Mouse (Mus musculus): ENCODE measurements at regions not wholly inside any gene's neighbourhood (a gene's known extent, or its start where the extent isn't known, plus 50 kb on each side); places are given as distances from the start of the nearest gene placed in this dataset.

DNA sequence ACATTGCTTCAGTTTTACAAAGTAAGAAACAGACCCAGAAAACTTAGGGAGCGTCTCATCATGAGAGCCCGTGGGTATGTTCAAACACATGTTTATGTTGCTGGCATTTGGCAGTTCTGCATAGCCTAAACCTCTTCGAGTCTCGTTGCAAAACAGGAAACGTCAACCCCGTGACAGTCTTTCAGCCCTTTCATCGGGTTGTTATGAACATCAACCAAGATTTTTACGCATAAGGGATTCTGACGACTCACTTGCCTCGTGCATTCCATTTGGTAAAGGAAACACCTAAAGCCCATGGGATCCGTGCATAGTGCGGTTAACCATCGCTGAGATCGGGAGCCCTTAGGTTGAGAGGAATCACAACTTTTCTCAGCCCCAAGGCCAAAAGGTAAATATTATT is 115.7 kb downstream of the Gpam start:
- DNase-seq: no peak

DNA sequence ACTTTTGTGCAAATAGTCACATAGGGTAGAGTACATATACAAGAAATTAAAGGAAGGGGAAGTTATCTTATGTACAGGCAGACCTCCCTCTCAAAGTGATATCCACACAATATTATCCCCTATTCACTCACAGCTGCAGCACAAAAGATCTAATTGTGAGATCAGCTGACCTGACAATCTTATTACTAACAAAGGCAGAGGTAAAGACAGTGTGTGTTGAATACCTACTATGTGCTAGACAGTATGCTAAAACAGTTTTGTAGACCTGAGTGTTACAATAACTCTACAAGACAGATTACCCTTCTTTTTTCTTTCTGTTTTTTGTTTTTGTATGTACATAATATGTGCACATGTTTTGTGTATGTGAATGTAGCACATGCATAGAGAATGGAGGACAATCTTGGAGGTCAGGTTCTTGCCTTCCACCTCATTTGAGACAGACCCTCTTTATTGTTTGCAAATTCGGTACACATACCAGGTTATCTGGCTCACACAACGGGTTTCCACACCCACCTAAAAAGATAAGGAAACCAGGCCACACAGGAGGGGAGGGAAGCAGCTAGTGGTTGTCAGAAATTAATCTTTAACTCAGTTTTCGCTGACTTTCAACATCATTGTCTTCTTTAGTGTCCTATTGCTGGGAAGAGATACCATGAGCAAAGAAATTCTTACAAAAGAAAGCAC is 118.4 kb downstream of the Gpam start:
- no peak for DNase-seq

DNA sequence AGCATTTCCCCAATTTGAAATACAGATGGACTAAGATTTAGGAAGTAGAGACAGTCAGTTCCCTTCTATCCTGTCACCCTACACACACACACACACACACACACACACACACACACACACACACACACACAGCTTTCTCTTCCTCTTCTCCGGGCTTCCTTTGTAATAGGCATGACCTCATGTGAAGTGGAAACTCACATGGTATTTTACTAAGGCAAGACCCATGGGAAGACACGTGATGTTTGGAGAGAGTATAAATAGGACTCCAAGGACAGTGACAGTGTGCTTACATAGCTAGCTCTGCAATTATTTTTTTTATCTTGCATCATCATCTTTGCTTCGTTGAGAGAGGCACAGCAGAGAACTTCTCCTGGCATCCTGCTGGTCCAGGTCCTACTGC is 137.1 kb downstream of the Gpam start:
- no peak for DNase-seq

DNA sequence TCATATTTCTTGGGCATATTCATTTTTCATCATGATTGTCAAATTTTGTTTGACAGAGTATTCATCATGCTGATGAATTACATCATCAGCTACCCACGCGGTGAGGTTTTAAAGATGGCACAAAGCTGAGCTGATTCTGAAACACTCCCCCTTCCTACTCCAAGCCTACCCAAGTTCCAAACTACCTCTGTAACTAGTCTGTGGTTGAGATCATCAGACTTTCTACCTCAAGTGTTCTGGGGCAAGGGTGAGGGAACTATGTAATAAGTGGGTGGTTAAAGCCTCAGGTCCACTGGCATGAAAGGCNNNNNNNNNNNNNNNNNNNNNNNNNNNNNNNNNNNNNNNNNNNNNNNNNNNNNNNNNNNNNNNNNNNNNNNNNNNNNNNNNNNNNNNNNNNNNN is 142.5 kb downstream of the Gpam start:
- DNase-seq: no peak

DNA sequence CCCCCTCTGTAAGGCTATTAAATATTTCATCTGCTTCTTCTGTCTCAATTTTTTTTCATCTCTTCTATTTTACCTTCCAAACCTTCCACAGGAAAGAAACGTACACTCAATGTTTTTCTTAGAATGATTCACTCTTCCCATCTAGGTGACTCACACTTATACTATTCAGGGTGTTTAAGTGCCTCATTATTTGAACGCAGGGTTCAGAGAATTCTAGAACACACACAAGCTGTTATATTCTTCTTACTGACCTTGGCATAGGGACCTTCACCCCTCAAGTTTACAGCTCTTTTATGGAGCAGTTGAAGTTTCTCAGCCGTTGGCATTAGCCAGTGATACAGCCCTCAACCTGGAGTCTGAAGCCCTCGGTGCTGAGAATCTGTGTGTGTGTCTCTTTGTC is 144.2 kb downstream of the Gpam start:
- no peak for DNase-seq

DNA sequence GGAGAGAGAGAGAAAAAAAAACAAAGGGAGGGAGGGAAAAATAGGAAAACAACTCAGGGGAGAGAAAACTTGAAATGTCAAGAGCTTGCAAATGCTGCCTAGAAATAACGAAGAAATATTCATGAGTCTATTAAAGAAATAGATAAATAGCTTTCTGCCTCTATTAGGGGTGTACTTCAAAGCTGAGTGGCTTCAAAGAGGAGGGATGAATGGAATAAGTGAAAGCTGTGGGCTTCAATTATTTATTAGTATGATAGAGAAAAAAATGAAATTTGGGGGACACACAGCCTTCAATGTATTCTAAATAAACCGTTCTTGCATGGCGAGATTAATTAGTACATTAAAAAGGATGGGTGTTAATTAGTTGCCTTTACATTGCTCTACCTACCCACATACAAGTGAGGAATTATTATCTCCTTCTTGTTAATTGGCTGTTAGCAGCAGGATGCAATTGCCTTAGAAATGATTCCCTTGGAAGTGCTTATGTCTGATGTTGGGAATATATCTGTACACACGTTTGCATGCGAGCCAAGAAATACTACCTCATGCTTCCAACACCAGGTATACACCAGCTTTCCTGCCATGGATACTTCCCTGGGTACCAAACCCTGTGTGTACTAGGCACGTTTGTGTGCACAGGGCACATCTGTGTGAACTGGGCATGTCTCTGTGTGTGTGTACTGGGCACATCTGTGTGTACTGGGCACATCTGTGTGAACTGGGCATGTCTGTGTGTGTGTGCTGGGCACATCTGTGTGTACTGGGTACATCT is 155.4 kb downstream of the Gpam start:
- no peak for DNase-seq

DNA sequence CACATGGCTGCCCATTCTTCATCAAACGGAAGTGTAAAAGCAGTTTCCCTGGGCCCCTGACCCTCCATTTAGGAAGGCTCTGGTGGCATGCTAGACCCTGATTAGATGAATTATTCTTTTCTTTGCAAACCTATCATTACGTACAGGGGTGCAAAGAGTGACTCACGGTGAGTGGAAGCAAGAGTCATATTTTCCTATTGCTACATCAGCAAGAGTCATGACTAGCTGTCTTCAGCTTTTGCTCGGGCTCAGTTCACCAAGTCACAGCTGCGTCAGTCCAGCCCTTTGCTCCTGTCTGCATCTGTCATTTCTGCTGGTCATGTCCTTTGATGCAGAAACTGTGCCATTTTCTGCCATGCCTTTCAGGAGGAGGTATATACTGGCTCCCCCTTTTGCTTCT is 168.7 kb downstream of the Gpam start:
- DNase-seq: no peak

DNA sequence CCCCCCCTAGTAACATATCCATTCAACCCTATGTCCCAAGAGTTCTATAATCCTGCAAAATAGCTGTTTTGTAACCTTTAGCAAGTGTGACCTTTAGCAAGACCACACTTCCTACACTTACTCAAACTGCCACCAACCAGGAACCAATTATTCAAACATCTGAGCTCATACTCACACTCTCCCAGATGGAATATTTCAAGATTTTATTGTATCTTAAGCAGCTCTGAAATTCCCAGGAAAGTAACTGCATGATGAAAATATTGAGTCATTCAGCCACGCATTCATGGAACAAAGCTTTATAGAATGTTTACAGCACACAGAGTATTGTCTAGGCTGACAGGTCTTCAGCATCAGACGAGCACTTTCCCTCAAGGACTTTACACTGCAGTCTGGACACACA is 171.9 kb downstream of the Gpam start:
- DNase-seq: no peak

DNA sequence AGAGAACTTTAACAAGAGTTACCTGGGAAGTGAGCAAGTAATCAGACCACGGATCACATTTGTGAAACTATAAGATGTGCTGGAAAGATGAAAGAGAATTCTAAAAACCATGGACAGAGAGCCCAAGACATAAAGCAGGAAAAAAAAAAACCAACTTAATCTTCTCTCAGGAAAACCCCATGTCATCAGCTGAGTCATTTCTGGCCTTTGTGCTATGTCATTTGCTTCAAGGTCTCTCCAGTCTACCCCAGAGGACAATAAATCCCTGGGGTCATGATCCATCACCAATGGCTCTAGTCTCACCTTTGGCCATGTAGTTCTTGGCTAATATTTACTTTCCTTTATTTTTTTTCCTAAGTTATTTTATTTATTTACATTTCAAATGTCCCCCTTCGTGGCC is 174.5 kb downstream of the Gpam start:
- DNase-seq: no peak

DNA sequence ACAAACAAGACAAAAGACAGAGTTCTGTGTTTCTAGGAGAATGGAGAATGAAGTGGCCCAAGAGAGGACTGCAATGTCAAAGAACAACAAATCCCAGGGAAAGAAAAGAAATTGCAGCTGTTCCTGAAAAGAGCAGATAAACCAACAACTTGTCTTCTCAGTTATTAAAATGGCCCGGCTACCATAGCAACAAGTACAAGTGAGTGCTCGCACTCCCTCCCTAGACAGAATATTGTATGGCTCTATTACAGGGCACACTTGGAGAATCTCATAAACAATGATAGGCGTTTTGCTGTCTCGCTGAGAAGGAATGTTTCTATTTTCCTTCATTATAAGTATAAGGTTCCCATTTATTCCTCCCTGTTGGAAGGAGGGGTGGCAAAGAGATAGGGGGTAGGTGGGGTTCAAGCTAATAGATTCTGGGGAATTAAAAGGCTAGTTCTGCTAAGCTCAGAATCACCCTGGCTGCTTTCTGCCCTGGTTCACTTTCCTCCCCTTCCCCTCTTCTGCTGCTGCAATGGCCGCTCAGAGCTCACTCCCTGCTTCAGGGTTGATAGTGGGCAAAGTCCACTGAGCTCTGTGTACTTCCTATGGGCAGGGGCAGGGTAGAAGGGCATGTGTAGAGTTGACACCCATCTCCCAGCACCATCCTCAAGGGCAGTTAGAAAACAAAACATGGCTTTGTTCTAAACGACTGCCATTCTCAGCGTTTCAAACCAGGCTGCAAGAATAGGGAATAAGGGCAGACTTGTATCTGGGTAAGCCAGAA is 178.5 kb downstream of the Gpam start:
- no peak for DNase-seq

DNA sequence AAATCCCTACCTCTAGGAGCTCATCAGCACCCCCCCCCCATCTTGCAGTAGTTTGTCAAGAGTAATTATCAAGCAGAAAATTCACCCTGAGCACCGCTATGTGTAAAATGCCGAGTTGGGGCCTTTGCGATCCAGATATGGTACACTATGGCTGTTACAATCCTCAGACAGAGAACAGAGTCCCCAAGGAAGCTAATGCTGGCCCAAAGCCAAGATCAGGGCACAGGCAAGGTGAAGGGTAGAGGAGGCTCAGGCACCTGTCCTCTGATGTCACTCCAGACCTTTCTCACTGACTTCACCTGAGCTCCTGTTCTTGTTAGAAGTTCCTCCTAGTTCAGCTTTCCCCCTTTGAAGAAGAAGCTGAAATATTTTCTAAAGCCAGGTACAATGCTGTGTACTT is 179.5 kb downstream of the Gpam start:
- DNase-seq: no peak

DNA sequence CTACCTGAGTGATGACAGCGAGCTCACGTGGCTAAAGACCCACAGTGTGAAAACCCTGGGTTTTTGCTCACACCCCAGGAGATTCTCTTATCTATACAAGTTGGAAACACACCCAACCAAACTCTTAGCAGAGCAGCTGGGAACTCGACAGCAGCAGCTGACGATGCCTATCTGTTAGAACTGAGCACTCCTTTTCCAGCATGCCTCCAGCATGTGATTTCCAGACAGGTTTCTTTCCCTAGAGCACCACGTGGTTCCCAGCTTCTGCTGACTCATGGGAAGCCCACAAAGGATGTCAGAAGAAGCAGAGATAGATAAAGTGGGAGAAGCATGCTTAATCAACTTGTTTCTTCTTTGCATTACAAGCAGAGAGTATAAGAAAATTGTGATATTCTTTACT is 194.5 kb downstream of the Gpam start:
- no peak for DNase-seq

DNA sequence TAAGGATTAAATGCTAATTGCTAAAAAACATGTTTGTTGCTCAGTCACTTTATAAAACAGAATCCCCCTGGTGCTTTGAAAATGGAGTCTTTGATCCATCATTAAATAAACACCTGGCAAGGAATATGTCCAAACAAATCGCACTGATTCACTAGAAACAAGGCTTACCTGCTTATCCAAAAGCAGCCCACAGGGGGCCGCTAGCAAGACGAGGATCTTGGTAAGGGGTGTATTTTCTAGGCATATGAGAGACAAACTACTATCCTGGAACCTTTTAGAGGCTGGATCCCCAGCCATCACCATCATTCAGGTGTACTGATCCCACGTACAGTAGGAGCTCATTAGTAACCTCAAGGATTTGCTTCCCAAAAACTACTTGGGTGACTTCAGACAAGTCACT is 201.2 kb downstream of the Gpam start:
- DNase-seq: no peak

DNA sequence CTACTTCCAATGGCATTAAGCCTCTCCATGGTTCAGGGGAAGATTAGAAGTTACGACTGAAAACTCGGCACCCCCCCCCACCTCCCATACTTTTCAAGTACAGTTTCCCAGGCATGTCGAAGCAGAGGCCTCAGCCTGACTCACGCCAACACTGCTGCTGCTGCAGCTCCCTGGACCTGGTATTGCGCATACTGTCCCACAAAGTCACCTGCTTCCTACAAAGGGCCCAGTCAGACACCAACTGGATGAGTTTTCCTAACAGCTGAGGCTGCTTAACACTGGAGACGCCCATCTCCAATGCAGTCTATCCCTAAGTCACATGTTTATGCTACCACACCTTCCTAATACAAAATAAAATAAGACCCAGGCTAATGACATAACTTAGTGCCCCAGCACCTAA is 207.4 kb downstream of the Gpam start:
- no peak for DNase-seq

DNA sequence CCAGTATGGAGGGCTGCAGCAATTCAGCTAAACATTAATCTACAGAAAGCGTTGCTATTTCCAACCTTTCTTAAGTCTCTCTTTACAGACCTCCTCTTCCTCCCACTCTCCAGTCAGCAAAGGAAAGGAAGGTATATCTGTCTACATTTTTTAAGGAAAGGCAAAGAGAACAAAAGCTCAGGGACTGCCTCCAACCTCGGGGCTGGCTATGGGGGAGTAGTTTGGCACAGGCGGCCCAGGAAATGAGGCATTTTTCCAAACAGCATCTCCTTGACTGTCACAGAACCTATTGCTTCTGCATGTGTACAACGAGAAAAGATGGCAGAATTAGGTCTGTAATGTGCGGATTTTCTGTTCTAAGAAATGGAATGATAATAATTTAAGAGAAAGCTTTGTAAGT is 233.4 kb downstream of the Gpam start:
- DNase-seq: no peak

DNA sequence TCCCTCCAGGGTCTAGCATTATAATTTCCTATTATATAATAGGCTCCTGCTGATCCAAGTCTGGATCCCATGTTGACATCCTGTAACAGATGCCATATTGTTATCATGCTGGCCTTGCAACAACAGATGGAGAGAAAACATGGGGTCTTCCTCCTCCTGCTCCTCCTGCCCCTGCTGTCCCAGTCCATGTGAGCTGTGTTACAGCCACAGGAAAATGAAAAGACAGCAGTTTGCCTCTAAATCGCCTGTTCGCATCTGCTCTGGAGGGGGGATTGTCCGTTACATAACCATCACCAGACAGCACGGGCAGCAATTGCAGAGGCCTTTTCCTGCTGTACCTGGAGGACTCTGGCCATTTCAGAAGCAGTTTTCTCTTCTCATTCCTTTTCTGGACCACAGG is 260.0 kb downstream of the Gpam start:
- DNase-seq: no peak

DNA sequence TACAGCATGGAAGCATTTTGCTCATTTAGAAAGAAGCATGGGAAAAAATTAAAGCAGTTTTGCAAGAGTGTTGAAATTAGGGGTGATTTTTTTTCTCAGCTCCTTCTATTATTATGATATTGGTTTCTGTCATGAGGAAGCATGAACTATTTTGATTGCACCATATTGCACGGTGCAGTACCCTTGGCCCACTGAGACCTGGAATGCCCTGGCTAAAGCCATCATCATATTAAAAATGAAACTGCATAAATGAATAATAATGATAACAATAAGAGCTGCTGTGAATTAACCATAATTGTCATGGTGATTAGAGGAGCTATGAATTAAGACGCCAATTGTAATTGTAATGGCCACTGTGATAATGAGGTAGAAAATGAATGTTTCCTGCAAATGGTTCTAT is 271.8 kb downstream of the Gpam start:
- no peak for DNase-seq

DNA sequence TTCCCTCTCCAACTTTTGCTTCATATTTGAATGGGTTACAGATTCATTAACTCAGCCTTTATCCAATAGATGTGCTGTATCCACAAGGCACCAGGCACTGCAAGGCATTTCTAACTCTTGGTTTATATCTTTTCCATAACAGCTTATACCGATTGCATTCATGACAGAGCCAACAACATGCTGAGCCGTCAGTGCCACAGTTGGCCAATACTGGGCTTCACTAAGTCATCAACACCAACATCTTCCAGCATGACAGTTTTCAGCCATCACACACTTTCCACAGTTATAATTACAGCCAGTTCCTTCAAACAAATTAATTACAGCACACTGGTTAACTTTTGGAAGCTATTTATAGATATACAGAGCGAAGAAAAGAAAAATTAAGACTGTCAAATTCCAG is 288.8 kb downstream of the Gpam start:
- no peak for DNase-seq

DNA sequence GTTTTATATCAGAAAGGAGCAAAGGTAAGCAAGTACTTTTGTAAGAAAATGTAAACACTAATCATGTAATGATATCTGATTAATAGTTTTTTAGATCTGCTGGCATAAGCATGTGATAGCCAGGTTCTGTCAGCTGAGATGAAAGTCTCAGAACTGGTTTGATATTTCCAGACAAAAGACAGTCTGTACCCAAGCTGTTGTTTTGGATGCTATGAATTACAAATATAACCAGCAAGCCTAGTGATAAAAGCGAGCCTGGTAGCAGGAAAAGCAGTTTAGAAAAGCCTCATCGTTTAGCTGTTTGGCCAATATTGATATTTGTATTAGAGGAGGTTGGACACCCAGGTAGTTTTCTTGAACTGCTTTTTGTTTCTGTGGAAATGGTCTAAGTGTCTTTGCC is 290.6 kb downstream of the Gpam start:
- no peak for DNase-seq

DNA sequence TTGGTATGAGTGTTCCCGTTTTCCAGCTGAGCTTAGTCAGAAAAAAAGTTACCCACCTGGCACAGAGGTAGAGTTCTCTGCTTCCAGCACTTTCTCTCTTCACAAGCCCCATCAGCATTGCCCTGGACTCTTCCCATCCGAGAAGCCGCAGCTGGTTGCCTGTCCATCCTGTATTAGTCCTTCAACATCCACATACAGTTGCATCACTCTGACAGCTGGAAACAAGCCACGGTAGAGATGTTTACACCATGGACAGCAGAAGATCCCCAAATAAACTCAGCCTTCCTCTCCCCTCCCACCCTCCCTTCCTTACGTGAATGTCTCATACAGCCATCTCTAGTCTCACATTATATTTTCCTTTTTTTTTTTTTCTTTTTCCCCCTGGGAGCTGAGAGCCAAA is 304.9 kb downstream of the Gpam start:
- no peak for DNase-seq

DNA sequence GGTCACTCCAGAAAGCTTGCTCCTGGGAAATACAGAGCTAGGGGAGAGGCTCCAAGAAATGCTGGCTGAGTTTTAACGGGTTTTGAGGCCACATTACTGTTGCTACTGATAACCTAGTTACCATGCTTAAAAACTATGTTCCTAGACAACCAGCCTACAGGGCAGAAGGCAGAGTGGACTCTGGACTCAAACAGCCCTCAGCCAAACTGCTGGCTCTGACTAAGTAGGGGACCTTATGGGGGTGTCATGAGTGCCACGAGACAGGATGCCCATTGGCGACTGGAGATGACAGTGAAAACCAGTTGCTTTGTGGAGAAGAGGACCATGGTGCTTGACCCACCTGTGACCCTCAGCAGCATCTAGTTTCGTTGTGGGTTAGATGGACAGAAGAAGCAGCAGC is 306.5 kb downstream of the Gpam start:
- DNase-seq: peak; percentile 16

DNA sequence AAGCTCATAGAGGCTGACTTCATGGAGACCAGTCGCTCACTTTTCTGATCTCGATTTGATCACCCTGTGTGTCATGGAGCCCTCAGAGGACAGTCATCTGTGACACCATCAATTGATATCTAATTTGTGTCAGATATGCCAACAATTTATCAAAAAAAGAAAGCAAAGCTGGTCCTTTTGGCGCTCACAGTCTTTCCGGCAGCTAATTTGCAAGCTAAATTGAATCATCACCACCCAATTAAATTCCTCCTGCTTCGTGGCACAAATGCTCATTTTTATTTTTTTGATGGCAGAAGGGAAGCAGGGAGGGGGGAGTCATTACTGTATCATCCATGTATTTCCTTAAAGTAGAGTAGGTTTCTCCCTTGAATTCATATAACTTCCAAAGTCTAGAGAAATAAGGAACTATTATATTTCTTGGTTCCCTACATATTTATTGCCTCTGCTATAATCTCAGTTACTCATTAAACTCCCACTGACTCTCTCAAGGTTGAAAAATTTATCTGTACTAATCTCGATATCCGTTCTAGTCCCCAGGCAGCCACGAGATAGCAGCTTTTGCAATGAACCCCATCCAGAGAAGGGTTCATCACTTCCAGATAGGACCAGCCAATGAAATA is 325.8 kb downstream of the Gpam start:
- DNase-seq: no peak

DNA sequence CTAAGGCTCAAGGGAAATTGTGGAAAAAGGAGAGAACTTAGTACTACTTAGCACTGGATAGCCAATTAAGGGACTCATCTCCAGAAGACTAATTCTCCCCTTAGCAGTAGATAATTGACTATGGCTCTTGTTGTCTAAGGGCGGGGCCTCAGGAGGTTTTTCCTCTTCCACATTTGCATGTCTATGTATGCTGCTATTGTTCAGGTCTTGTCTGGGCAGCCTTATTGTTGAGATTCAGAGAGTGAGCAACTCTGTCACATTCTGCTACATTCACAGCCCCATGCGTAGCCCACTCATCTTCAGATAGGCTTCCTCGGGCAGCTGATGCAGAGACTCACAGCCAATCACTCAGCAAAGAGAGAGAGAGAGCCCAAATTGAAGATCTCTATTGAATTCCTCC is 339.9 kb downstream of the Gpam start:
- DNase-seq: no peak

DNA sequence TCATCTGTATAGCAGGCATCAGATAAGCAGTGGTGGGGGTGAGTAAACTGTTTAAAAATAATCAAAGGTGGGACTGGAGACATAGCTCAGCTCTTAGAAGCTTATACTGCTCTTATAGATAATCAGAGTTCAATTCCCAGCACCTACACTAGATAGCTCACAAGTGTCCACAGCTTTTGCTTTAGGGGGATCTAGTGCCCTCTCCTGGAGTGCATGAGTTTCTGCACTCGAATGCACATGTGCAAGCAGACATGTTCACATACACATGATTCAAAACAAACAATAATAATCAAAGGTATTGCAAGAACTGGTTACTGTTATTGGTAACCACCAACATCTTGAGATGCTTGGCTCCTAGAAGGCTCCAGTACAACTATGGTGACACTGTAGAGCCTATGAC is 343.3 kb downstream of the Gpam start:
- DNase-seq: no peak

All from kidney, adult 18-20 months (tissue).